ENCODE assay signal across 8 mouse cellular contexts in genomic region chr12:5119286-5119685, GRCm38 (mm10).
DNase-seq lines count a peak whose midpoint lies in the region; ATAC-seq and TF ChIP-seq lines count a peak whose summit lies in the region.

No protein-coding gene starts in this region.

- H3K4me3 ChIP-seq in lung, embryonic 14.5 days (ENCODE audit: low read depth, low read length), result peak overlapping the region; percentile 19; the same call in 1 of the 2 replicates
- H3K4me3 ChIP-seq in forebrain, embryonic 14.5 days (ENCODE audit: low read depth, low read length), result peak overlapping the region; percentile 7; the same call in 1 of the 2 replicates
- H3K4me3 ChIP-seq in limb, embryonic 13.5 days, result peak overlapping the region; percentile 11; the same call in 1 of the 2 replicates
- peak overlapping the region; percentile 34 for H3K4me3 ChIP-seq in neural tube, embryonic 15.5 days (replicated peaks)

- no peaks in the 10 kb centered on the region for H3K9me3 ChIP-seq in lung, embryonic 14.5 days (ENCODE audit: low read depth, low read length)
- H3K9me3 ChIP-seq in forebrain, embryonic 14.5 days (replicated peaks; ENCODE audit: control insufficient read depth, low read length), result no peaks in the 10 kb centered on the region
- no peaks in the 10 kb centered on the region for H3K9me3 ChIP-seq in limb, embryonic 13.5 days
- H3K9me3 ChIP-seq in neural tube, embryonic 15.5 days (replicated peaks), result no peaks in the 10 kb centered on the region

- H3K27me3 ChIP-seq in lung, embryonic 14.5 days (ENCODE audit: insufficient read depth, low read length), result no peaks in the 10 kb centered on the region
- no peaks in the 10 kb centered on the region for H3K27me3 ChIP-seq in forebrain, embryonic 14.5 days (replicated peaks; ENCODE audit: control insufficient read depth, insufficient read depth, low read length)
- H3K27me3 ChIP-seq in limb, embryonic 13.5 days, result no peaks in the 10 kb centered on the region
- no peaks in the 10 kb centered on the region for H3K27me3 ChIP-seq in neural tube, embryonic 15.5 days (replicated peaks)

- no peak for DNase-seq in lung, embryonic 14.5 days
- no peak for DNase-seq in lung, postnatal 10 days
- no peak for DNase-seq in forebrain, embryonic 14.5 days (ENCODE audit: low spot score)
- DNase-seq in spleen, adult 18-20 months, result no peak
- no peak for DNase-seq in left cerebral cortex, adult 11 months (ENCODE audit: low spot score)
- DNase-seq in ovary, postnatal 14 days (ENCODE audit: low spot score), result no peak

- no peak overlapping the region for H3K27ac ChIP-seq in lung, embryonic 14.5 days (ENCODE audit: low read depth)
- no peak overlapping the region for H3K27ac ChIP-seq in forebrain, embryonic 14.5 days (ENCODE audit: low read depth, low read length)
- no peak overlapping the region for H3K27ac ChIP-seq in limb, embryonic 13.5 days
- H3K27ac ChIP-seq in neural tube, embryonic 15.5 days (replicated peaks), result peak overlapping the region; percentile 67

- ATAC-seq in lung, embryonic 14.5 days (ENCODE audit: insufficient read depth), result no peak
- no peak for ATAC-seq in forebrain, embryonic 14.5 days
- no peak for ATAC-seq in limb, embryonic 13.5 days (ENCODE audit: low FRiP score, low read depth)
- ATAC-seq in neural tube, embryonic 15.5 days (ENCODE audit: low FRiP score), result peak; percentile 29

- peaks cover 3% of the 10 kb centered on the region; the same call in 1 of the 2 replicates for H3K4me1 ChIP-seq in lung, embryonic 14.5 days (ENCODE audit: insufficient read depth)
- peaks cover 8% of the 10 kb centered on the region for H3K4me1 ChIP-seq in forebrain, embryonic 14.5 days (ENCODE audit: control insufficient read depth, insufficient read depth, low read length)
- peaks cover 19% of the 10 kb centered on the region for H3K4me1 ChIP-seq in limb, embryonic 13.5 days
- peaks cover 33% of the 10 kb centered on the region for H3K4me1 ChIP-seq in neural tube, embryonic 15.5 days

- 43% methylated on average over 9 of the region's 9 CpGs for whole genome bisulfite sequencing in lung, embryonic 14.5 days
- 47% methylated on average over 9 of the region's 9 CpGs for WGBS in forebrain, embryonic 14.5 days
- WGBS in limb, embryonic 13.5 days, result 42% methylated on average over 9 of the region's 9 CpGs
- 32% methylated on average over 9 of the region's 9 CpGs for WGBS in neural tube, embryonic 15.5 days

- TF ChIP-seq CTCF in lung, embryonic 14.5 days (IDR thresholded peaks at IDR 0.05; ENCODE audit: low read depth), result no peak

- H3K4me2 ChIP-seq in lung, embryonic 14.5 days, result peak overlapping the region; percentile 45
- peak overlapping the region; percentile 41 for H3K4me2 ChIP-seq in forebrain, embryonic 14.5 days (ENCODE audit: low read length)
- peak overlapping the region; percentile 51 for H3K4me2 ChIP-seq in limb, embryonic 13.5 days (replicated peaks)
- peak overlapping the region; percentile 58 for H3K4me2 ChIP-seq in neural tube, embryonic 15.5 days

- H3K9ac ChIP-seq in lung, embryonic 14.5 days, result no peak overlapping the region
- no peak overlapping the region for H3K9ac ChIP-seq in forebrain, embryonic 14.5 days (ENCODE audit: low read length)
- no peak overlapping the region for H3K9ac ChIP-seq in limb, embryonic 13.5 days
- peak overlapping the region; percentile 18; the same call in 1 of the 2 replicates for H3K9ac ChIP-seq in neural tube, embryonic 15.5 days (replicated peaks)

- no peaks in the 10 kb centered on the region for H3K36me3 ChIP-seq in lung, embryonic 14.5 days (ENCODE audit: insufficient read depth)
- no peaks in the 10 kb centered on the region for H3K36me3 ChIP-seq in forebrain, embryonic 14.5 days (ENCODE audit: control insufficient read depth, insufficient read depth, low read length)
- peaks cover 2% of the 10 kb centered on the region; the same call in 1 of the 2 replicates for H3K36me3 ChIP-seq in limb, embryonic 13.5 days
- peaks cover 4% of the 10 kb centered on the region; the same call in 1 of the 2 replicates for H3K36me3 ChIP-seq in neural tube, embryonic 15.5 days
